Mouse (Mus musculus) CH12.LX (cell line): Measurements from ENCODE around the gene Camta1. TPM values are rescaled to one million over a fixed set of nuclear protein-coding genes. Genes with fewer than 3 reads are reported as not detected.
A peak's percentile ranks its signal among the peaks of the same experiment; 100 is the strongest.

ENCODE experiments used
- DNase-seq: peaks from one replicate; pipeline ENCODE4 v3.0.0-alpha.2; 2013; ENCODE audit errors: extremely low read depth
- H3K27ac ChIP-seq: 2 replicates; pipeline ENCODE4 v1.5.1; 2012; ENCODE audit warnings: low read depth, mild to moderate bottlenecking, control low read depth, moderate library complexity; ENCODE audit not compliant: insufficient read depth
- H3K27me3 ChIP-seq: replicated peaks from 2 replicates; pipeline ENCODE3; 2012; ENCODE audit warnings: inconsistent platforms
- H3K36me3 ChIP-seq, 2 experiments: replicated peaks in 1 of 2; 2 replicates each; pipeline versions ENCODE3 to v1.6.1; 2012; ENCODE audit warnings: inconsistent platforms in 1 of 2, low read length in 1 of 2, mild to moderate bottlenecking in 1 of 2, mixed read lengths in 1 of 2, moderate library complexity in 1 of 2; ENCODE audit not compliant: control insufficient read depth in 1 of 2, insufficient read depth in 1 of 2
- H3K4me1 ChIP-seq, 2 experiments: 2 replicates each; pipeline ENCODE4 v1.6.1; 2012; ENCODE audit warnings: inconsistent platforms in 1 of 2, moderate library complexity in 1 of 2; ENCODE audit not compliant: insufficient read depth in 2 of 2, control insufficient read depth in 1 of 2
- H3K4me2 ChIP-seq: 2 replicates; pipeline ENCODE4 v1.6.1; 2012; ENCODE audit warnings: low read depth, mild to moderate bottlenecking, control low read depth; ENCODE audit not compliant: poor library complexity, insufficient read depth, severe bottlenecking
- H3K4me3 ChIP-seq, 3 experiments: fragments of 150-350 bp in 1 of 3; sonication (generic) in 1 of 3; replicated peaks in 1 of 3; 2 replicates each; pipeline versions ENCODE3 to v1.5.1; 2011 to 2012; ENCODE audit warnings: low read depth in 2 of 3, low read length in 2 of 3, mild to moderate bottlenecking in 2 of 3, moderate library complexity in 2 of 3, control low read depth in 1 of 3, improper control_type of control experiment in 1 of 3, inconsistent platforms in 1 of 3, mixed read lengths in 1 of 3; ENCODE audit not compliant: poor library complexity in 1 of 3
- H3K79me2 ChIP-seq: replicated peaks from 2 replicates; pipeline ENCODE4 v1.6.1; 2012; ENCODE audit warnings: mild to moderate bottlenecking, moderate library complexity; ENCODE audit not compliant: control insufficient read depth, poor library complexity, insufficient read depth, severe bottlenecking; ENCODE audit errors: extremely low read depth
- H3K9ac ChIP-seq: 2 replicates; pipeline ENCODE4 v1.6.1; 2012; ENCODE audit warnings: low read depth, mild to moderate bottlenecking, control low read depth, moderate library complexity; ENCODE audit not compliant: insufficient read depth
- H3K9me3 ChIP-seq: replicated peaks from 2 replicates; pipeline ENCODE3; 2012; ENCODE audit warnings: low read length, inconsistent platforms, mixed read lengths
- BHLHE40 ChIP-seq: IDR thresholded peaks from 2 replicates; pipeline ENCODE4 v1.6.1; 2011; ENCODE audit warnings: mild to moderate bottlenecking, low read depth, low read length, improper control_type of control experiment
- CHD1 ChIP-seq: IDR thresholded peaks from 2 replicates; pipeline ENCODE4 v1.6.1; 2012; ENCODE audit warnings: low read depth, low read length, improper control_type of control experiment, inconsistent platforms
- CTCF ChIP-seq, 2 experiments: IDR thresholded peaks in 1 of 2; conservative IDR thresholded peaks in 1 of 2; 2 replicates each; pipeline ENCODE4 v1.5.1; 2011 to 2012; ENCODE audit warnings: low read depth in 2 of 2, low read length in 2 of 2, improper control_type of control experiment in 1 of 2, inconsistent platforms in 1 of 2, mild to moderate bottlenecking in 1 of 2, moderate library complexity in 1 of 2
- EP300 ChIP-seq: IDR thresholded peaks from 2 replicates; pipeline ENCODE4 v1.6.1; 2011; ENCODE audit warnings: low read length, improper control_type of control experiment
- ETS1 ChIP-seq: conservative IDR thresholded peaks from 2 replicates; pipeline ENCODE4 v1.6.1; 2012; ENCODE audit warnings: low read depth, mild to moderate bottlenecking, inconsistent platforms, low read length, improper control_type of control experiment, moderate library complexity
- GABPA ChIP-seq: IDR thresholded peaks from 2 replicates; pipeline ENCODE4 v1.6.1; 2012; ENCODE audit warnings: low read depth, low read length, improper control_type of control experiment, inconsistent platforms; ENCODE audit not compliant: insufficient replicate concordance
- IRF4 ChIP-seq: IDR thresholded peaks from 2 replicates; pipeline ENCODE4 v1.6.1; 2014; ENCODE audit warnings: low read depth, mild to moderate bottlenecking, inconsistent platforms, low read length, improper control_type of control experiment
- JUND ChIP-seq: conservative IDR thresholded peaks from 2 replicates; pipeline ENCODE4 v1.6.1; 2011; ENCODE audit warnings: low read depth, low read length, improper control_type of control experiment
- KAT2A ChIP-seq: IDR thresholded peaks from 2 replicates; pipeline ENCODE4 v1.6.1; 2012; ENCODE audit warnings: low read length, improper control_type of control experiment, inconsistent platforms; ENCODE audit not compliant: insufficient replicate concordance
- MAFK ChIP-seq: IDR thresholded peaks from 2 replicates; pipeline ENCODE4 v1.6.1; 2011; ENCODE audit warnings: low read length, improper control_type of control experiment; ENCODE audit not compliant: insufficient replicate concordance
- MAX ChIP-seq: IDR thresholded peaks from 2 replicates; pipeline ENCODE4 v1.6.1; 2011; ENCODE audit warnings: low read length, improper control_type of control experiment
- MAZ ChIP-seq: IDR thresholded peaks from 2 replicates; pipeline ENCODE4 v1.6.1; 2012; ENCODE audit warnings: low read depth, mild to moderate bottlenecking, inconsistent platforms, low read length, improper control_type of control experiment, moderate library complexity
- MEF2A ChIP-seq: IDR thresholded peaks from 2 replicates; pipeline ENCODE4 v1.6.1; 2014; ENCODE audit warnings: low read depth, mild to moderate bottlenecking, inconsistent platforms, low read length, improper control_type of control experiment, borderline replicate concordance
- MYC ChIP-seq: IDR thresholded peaks from 2 replicates; pipeline ENCODE4 v1.6.1; 2011; ENCODE audit warnings: low read depth, mild to moderate bottlenecking, improper control_type of control experiment, low read length
- NELFE ChIP-seq: IDR thresholded peaks from 2 replicates; pipeline ENCODE4 v1.6.1; 2011; ENCODE audit warnings: low read depth, low read length, improper control_type of control experiment
- NRF1 ChIP-seq: IDR thresholded peaks from 2 replicates; pipeline ENCODE4 v1.6.1; 2014; ENCODE audit warnings: low read depth, mild to moderate bottlenecking, inconsistent platforms, low read length, improper control_type of control experiment, moderate library complexity
- POLR2AphosphoS2 ChIP-seq: IDR thresholded peaks from 2 replicates; pipeline ENCODE4 v1.6.1; 2011; ENCODE audit warnings: low read depth, low read length, improper control_type of control experiment
- RCOR1 ChIP-seq: conservative IDR thresholded peaks from 2 replicates; pipeline ENCODE4 v1.6.1; 2012; ENCODE audit warnings: low read depth, mild to moderate bottlenecking, inconsistent platforms, low read length, improper control_type of control experiment
- SIN3A ChIP-seq: IDR thresholded peaks from 2 replicates; pipeline ENCODE4 v1.6.1; 2012; ENCODE audit warnings: low read length, improper control_type of control experiment, inconsistent platforms
- SMC3 ChIP-seq: IDR thresholded peaks from 2 replicates; pipeline ENCODE4 v1.6.1; 2011; ENCODE audit warnings: low read depth, low read length, improper control_type of control experiment
- USF1 ChIP-seq: IDR thresholded peaks from 2 replicates; pipeline ENCODE4 v1.6.1; 2014; ENCODE audit warnings: low read depth, mild to moderate bottlenecking, inconsistent platforms, low read length, improper control_type of control experiment
- USF2 ChIP-seq: conservative IDR thresholded peaks from 2 replicates; pipeline ENCODE4 v1.6.1; 2011; ENCODE audit warnings: low read depth, low read length, improper control_type of control experiment
- ZC3H11A ChIP-seq: IDR thresholded peaks from 2 replicates; pipeline ENCODE4 v1.6.1; 2012; ENCODE audit warnings: low read depth, mild to moderate bottlenecking, inconsistent platforms, low read length, improper control_type of control experiment
- ZKSCAN1 ChIP-seq: IDR thresholded peaks from 2 replicates; pipeline ENCODE4 v1.6.1; 2012; ENCODE audit warnings: low read depth, inconsistent platforms, low read length, improper control_type of control experiment, borderline replicate concordance
- ZMIZ1 ChIP-seq: IDR thresholded peaks from 2 replicates; pipeline ENCODE4 v1.6.1; 2012; ENCODE audit warnings: low read depth, mild to moderate bottlenecking, inconsistent platforms, low read length, improper control_type of control experiment
- ZNF384 ChIP-seq: IDR thresholded peaks from 2 replicates; pipeline ENCODE4 v1.6.1; 2012; ENCODE audit warnings: low read depth, low read length, improper control_type of control experiment, inconsistent platforms
- dilution Hi-C: fragments of 300-500 bp; cut with MboI; formaldehyde crosslinking; loops from 2 replicates; pipeline ENCODE4 v1.14.3; 2020; ENCODE audit warnings: low sequenced_read_pairs; ENCODE audit not compliant: extremely low pct_unique_long_range_greater_than_20kb, extremely low pct_ligation_motif_present
- in situ Hi-C: fragments of 300-500 bp; cut with MboI; formaldehyde crosslinking; loops from 3 replicates; pipeline ENCODE4 v1.14.3; 2019; ENCODE audit warnings: low sequenced_read_pairs, low pct_ligation_motif_present, low pct_unique_long_range_greater_than_20kb, mixed read lengths
- polyA plus RNA-seq: library from polyadenylated mRNA; unstranded; fragments of >175 nt; gene quantifications from 2 replicates; pipeline ENCODE4 v1.2.1, GENCODE M21; 2012; ENCODE audit warnings: low read depth; ENCODE audit not compliant: insufficient read length
- total RNA-seq, 2 experiments: library from RNA; depleted of rRNA; stranded (reverse); fragments of 300-350 nt in 1 of 2; fragments of >200 nt in 1 of 2; gene quantifications; 2 replicates each; pipeline ENCODE4 v1.2.3; 2012 to 2014

Camta1 gene
- total and polyA plus RNA-seq, 3 experiments: 9.9 to 32.5 (median 15.3) TPM

- H3K27me3 ChIP-seq: no peaks in the 10 kb centered on the region
- DNase-seq: no peak
- no peak for TF ChIP-seq USF2
- TF ChIP-seq ZMIZ1: no peak
- TF ChIP-seq ETS1: no peak
- TF ChIP-seq NRF1: no peak
- no peak for TF ChIP-seq IRF4
- no peak for TF ChIP-seq ZKSCAN1
- no peak for TF ChIP-seq JUND
- no peak for TF ChIP-seq CTCF (conservative IDR thresholded peaks at IDR 0.05 in 1 of 2, IDR thresholded peaks at IDR 0.05 in 1 of 2; ENCODE audit: low read depth in 2 of 2, low read length in 2 of 2)
- no peak for TF ChIP-seq MYC
- no peak for TF ChIP-seq NELFE
- TF ChIP-seq KAT2A: no peak
- no peak for TF ChIP-seq ZC3H11A
- TF ChIP-seq MAZ: no peak
- no peak for TF ChIP-seq POLR2AphosphoS2
- TF ChIP-seq MEF2A: no peak
- no peak for TF ChIP-seq USF1
- TF ChIP-seq BHLHE40: no peak
- no peak for TF ChIP-seq MAX
- TF ChIP-seq, all 38 proteins: peak for 0
- dilution Hi-C loops: no loop called here
- H3K9me3 ChIP-seq: peaks cover 92% of the 10 kb centered on the region
- no peak overlapping the region for H3K9ac ChIP-seq
- H3K79me2 ChIP-seq: no peaks in the 10 kb centered on the region
- no peak overlapping the region for H3K4me3 ChIP-seq
- H3K36me3 ChIP-seq: no peaks in the 10 kb centered on the region
- in situ Hi-C loops: loop anchor here (25.0 kb wide), 2 partner anchors 600 to 725 kb away; no protein-coding TSS in a partner anchor
- H3K27ac ChIP-seq: no peak overlapping the region
- H3K4me1 ChIP-seq: no peaks in the 10 kb centered on the region
- H3K4me2 ChIP-seq: no peak overlapping the region
Measured at GRCm38 (mm10) chr4:151161869-151162268, 699.8 kb downstream of the Camta1 start.

- peak overlapping the region in 1 of 3 experiments; percentile 6 for H3K4me3 ChIP-seq
- H3K4me1 ChIP-seq: no peaks in the 10 kb centered on the region
- H3K36me3 ChIP-seq: no peaks in the 10 kb centered on the region
- H3K4me2 ChIP-seq: no peak overlapping the region
- no peak for DNase-seq
- no peaks in the 10 kb centered on the region for H3K79me2 ChIP-seq
- no peak overlapping the region for H3K27ac ChIP-seq
- in situ Hi-C loops (loop anchor here (25.0 kb wide), 2 partner anchors 601 to 726 kb away; no protein-coding TSS in a partner anchor), dilution Hi-C loops (no loop called here)
- TF ChIP-seq NRF1: no peak
- no peak for TF ChIP-seq USF1
- no peak for TF ChIP-seq JUND
- no peak for TF ChIP-seq MEF2A
- TF ChIP-seq MAZ: no peak
- TF ChIP-seq ZNF384: no peak
- no peak for TF ChIP-seq IRF4
- no peak for TF ChIP-seq ETS1
- no peak for TF ChIP-seq GABPA
- no peak for TF ChIP-seq POLR2AphosphoS2
- no peak for TF ChIP-seq SMC3
- TF ChIP-seq USF2: no peak
- no peak for TF ChIP-seq CHD1
- TF ChIP-seq CTCF (conservative IDR thresholded peaks at IDR 0.05 in 1 of 2, IDR thresholded peaks at IDR 0.05 in 1 of 2; ENCODE audit: low read depth in 2 of 2, low read length in 2 of 2): no peak
- TF ChIP-seq RCOR1: no peak
- no peak for TF ChIP-seq MAFK
- TF ChIP-seq EP300: no peak
- TF ChIP-seq ZKSCAN1: no peak
- no peak for TF ChIP-seq SIN3A
- H3K9me3 ChIP-seq: peaks cover 91% of the 10 kb centered on the region
- H3K9ac ChIP-seq: no peak overlapping the region
- no peaks in the 10 kb centered on the region for H3K27me3 ChIP-seq
Measured at GRCm38 (mm10) chr4:151160932-151161331, 700.7 kb downstream of the Camta1 start.
